Mouse (Mus musculus): ENCODE measurements at regions not wholly inside any gene's neighbourhood (a gene's known extent, or its start where the extent isn't known, plus 50 kb on each side); places are given as distances from the start of the nearest gene placed in this dataset.

- TF ChIP-seq CTCF (IDR thresholded peaks at IDR 0.05) = no peak
- ChIA-PET POLR2A (no interaction called here), CTCF (interaction anchor here (1.0 kb wide), 1 partner anchor 10 kb away, joined by 3 read pairs; no protein-coding TSS in a partner anchor)
- ATAC-seq (no peak), DNase-seq (ENCODE audit: low read depth, low spot score) (no peak)
- in situ Hi-C loops (cut with MboI; ENCODE audit: low pct_unique_long_range_greater_than_20kb) = no loop called here
- peaks cover 7% of the 10 kb centered on the region for H3K27me3 ChIP-seq
Observed at GRCm38 (mm10) chr12:109521199-109521780, 68.7 kb downstream of the Dlk1 start.

GRCm38 (mm10) chr12:109520414-109520813 is 67.8 kb downstream of the Dlk1 start:
- ChIA-PET POLR2A (no interaction called here), CTCF (interaction anchor here (1.3 kb wide), 1 partner anchor 13 kb away, joined by 4 read pairs; no protein-coding TSS in a partner anchor)
- peaks cover 7% of the 10 kb centered on the region for H3K27me3 ChIP-seq
- no peak for TF ChIP-seq CTCF (IDR thresholded peaks at IDR 0.05)
- in situ Hi-C loops (cut with MboI; ENCODE audit: low pct_unique_long_range_greater_than_20kb) = no loop called here
- DNase-seq (ENCODE audit: low read depth, low spot score) (no peak), ATAC-seq (no peak)

DNA sequence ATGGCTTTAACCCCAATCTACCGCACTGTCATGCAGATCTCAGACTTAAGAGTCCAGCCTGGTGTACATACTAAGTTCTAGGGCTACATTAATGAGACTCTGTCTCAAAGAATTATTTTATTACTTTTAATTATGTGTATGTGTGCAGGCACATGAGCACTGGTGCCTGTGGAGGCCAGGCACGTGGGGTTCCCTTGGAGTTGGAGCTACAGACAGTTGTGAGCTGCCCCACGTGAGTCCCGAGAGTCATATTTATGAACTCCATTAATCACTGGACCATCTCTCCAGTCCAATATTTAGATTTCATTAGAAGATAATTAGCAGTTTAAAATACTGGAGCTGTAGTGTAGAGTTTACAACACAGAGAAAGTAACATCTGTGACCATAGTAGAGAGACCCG is 67.2 kb downstream of the Dlk1 start:
- H3K27me3 ChIP-seq = peaks cover 7% of the 10 kb centered on the region
- TF ChIP-seq CTCF (IDR thresholded peaks at IDR 0.05) = no peak
- DNase-seq (ENCODE audit: low read depth, low spot score) = no peak
- ChIA-PET CTCF (interaction anchor here (1.3 kb wide), 1 partner anchor 14 kb away, joined by 4 read pairs; no protein-coding TSS in a partner anchor), POLR2A (no interaction called here)
- in situ Hi-C loops (cut with MboI; ENCODE audit: low pct_unique_long_range_greater_than_20kb) = no loop called here
- no peak for ATAC-seq

GRCm38 (mm10) chr12:109518413-109519021 is 65.9 kb downstream of the Dlk1 start:
- DNase-seq (ENCODE audit: low read depth, low spot score) (no peak), ATAC-seq (no peak)
- CTCF ChIA-PET = no interaction called here
- in situ Hi-C loops (cut with MboI; ENCODE audit: low pct_unique_long_range_greater_than_20kb) = no loop called here
- POLR2A ChIA-PET = no interaction called here
- H3K27me3 ChIP-seq = peaks cover 7% of the 10 kb centered on the region
- TF ChIP-seq CTCF (IDR thresholded peaks at IDR 0.05) = no peak

- H3K27me3 ChIP-seq = peaks cover 7% of the 10 kb centered on the region
- no peak for ATAC-seq
- in situ Hi-C loops (cut with MboI; ENCODE audit: low pct_unique_long_range_greater_than_20kb) = no loop called here
- no peak for DNase-seq (ENCODE audit: low read depth, low spot score)
- no peak for TF ChIP-seq CTCF (IDR thresholded peaks at IDR 0.05)
- ChIA-PET CTCF (no interaction called here), POLR2A (no interaction called here)
Observed at GRCm38 (mm10) chr12:109517764-109518163, 65.1 kb downstream of the Dlk1 start.

- H3K27me3 ChIP-seq = peaks cover 7% of the 10 kb centered on the region
- DNase-seq (ENCODE audit: low read depth, low spot score) (no peak), ATAC-seq (no peak)
- ChIA-PET CTCF (no interaction called here), POLR2A (interaction anchor here (0.6 kb wide), 1 partner anchor 28 kb away, joined by 3 read pairs; no protein-coding TSS in a partner anchor)
- TF ChIP-seq CTCF (IDR thresholded peaks at IDR 0.05) = no peak
- in situ Hi-C loops (cut with MboI; ENCODE audit: low pct_unique_long_range_greater_than_20kb) = no loop called here
Observed at GRCm38 (mm10) chr12:109516961-109517360, 64.3 kb downstream of the Dlk1 start.

- in situ Hi-C loops (cut with MboI; ENCODE audit: low pct_unique_long_range_greater_than_20kb) = no loop called here
- DNase-seq (ENCODE audit: low read depth, low spot score) = no peak
- TF ChIP-seq CTCF (IDR thresholded peaks at IDR 0.05) = no peak
- CTCF ChIA-PET = no interaction called here
- H3K27me3 ChIP-seq = peaks cover 20% of the 10 kb centered on the region
- no peak for ATAC-seq
- POLR2A ChIA-PET = no interaction called here
Observed at GRCm38 (mm10) chr12:109514292-109514818, 61.7 kb downstream of the Dlk1 start.
